Mouse (Mus musculus): ENCODE results near the gene Apbb2. TPM values are rescaled to one million over a fixed set of nuclear protein-coding genes. Genes with fewer than 3 reads are reported as not detected.

Apbb2 gene
- total and polyA plus RNA-seq, 2 experiments from 2014 or later: 31.8 to 41.0 TPM

DNA sequence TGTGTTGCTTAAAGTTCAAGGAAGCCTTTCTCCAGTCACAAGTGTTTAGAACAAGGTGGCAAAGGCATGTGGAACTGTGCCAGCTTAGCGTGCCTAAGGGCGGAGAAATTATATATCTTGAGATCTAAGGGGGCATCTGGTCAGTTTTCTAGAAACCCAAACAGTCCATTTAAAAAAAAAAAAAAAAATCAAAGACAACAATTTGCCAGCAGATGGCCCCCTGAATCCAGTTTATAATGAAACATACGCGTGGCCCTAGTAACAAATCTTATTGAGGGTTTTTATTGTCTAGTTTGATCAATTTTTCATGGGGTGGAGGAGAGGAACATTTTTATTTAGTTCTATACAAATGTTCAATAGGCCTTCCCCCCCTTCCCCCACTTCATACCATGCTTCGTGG, 365.4 kb downstream of the Apbb2 start:
- WGBS: 54% methylated on average over 5 of the region's 5 CpGs
- TF ChIP-seq EP300 (IDR thresholded peaks at IDR 0.05; ENCODE audit: low read depth) (no peak), CTCF (IDR thresholded peaks at IDR 0.05; ENCODE audit: low read depth) (peak; percentile 21; the same call in 1 of the 2 replicates)
- Histone ChIP-seq H3K27ac (ENCODE audit: low read depth) (no peak overlapping the region), H3K9ac (replicated peaks; ENCODE audit: low read depth, low read length) (no peak overlapping the region), H3K4me3 (ENCODE audit: low read depth, low read length) (no peak overlapping the region), H3K9me3 (replicated peaks; ENCODE audit: control insufficient read depth, low read length) (no peaks in the 10 kb centered on the region), H3K36me3 (replicated peaks; ENCODE audit: control insufficient read depth, insufficient read depth, low read length) (no peaks in the 10 kb centered on the region), H3K4me1 (ENCODE audit: control insufficient read depth, insufficient read depth) (no peaks in the 10 kb centered on the region), H3K27me3 (ENCODE audit: control insufficient read depth, insufficient read depth, low read length) (no peaks in the 10 kb centered on the region), H3K4me2 (ENCODE audit: low read depth, low read length) (no peak overlapping the region)
- no peak for ATAC-seq (ENCODE audit: insufficient read depth, low read depth)
- DNase-seq (ENCODE audit: low spot score): no peak

Other genes starting within 250 kb of the Apbb2 start
- gene Uchl1, start 57.3 kb upstream of the Apbb2 start, total RNA-seq (2014; rRNA removed; ENCODE audit: low replicate concordance): 97.4 and 108 TPM in 2 replicates
- 56.7 and 69.9 TPM in 2 replicates for gene Uchl1, start 57.3 kb upstream of the Apbb2 start, polyA plus RNA-seq (2015; fragmentation: Nextera tagmentation; extraction: Ambion mirVana)
- gene Limch1, start 127.0 kb upstream of the Apbb2 start, total RNA-seq (2014; rRNA removed; ENCODE audit: low replicate concordance): 30.0 and 33.8 TPM in 2 replicates
- 19.0 and 21.1 TPM in 2 replicates for gene Limch1, start 127.0 kb upstream of the Apbb2 start, polyA plus RNA-seq (2015; fragmentation: Nextera tagmentation; extraction: Ambion mirVana)

Data from heart, postnatal 0 days (tissue).